Mouse (Mus musculus): ENCODE results near the gene Nupr1. TPM values are rescaled to one million over a fixed set of nuclear protein-coding genes. Genes with fewer than 3 reads are reported as not detected.

Nupr1 gene
- polyA plus RNA-seq, 1 experiment, result not detected

- Histone ChIP-seq H3K27ac (ENCODE audit: insufficient read depth, low read depth, low read length) (no peak overlapping the region), H3K4me1 (ENCODE audit: control insufficient read depth, insufficient read depth, low read length) (peaks cover 3% of the 10 kb centered on the region), H3K4me3 (ENCODE audit: insufficient read depth, low read depth, low read length) (no peak overlapping the region)
- WGBS, result 88% methylated on average over 10 of the region's 10 CpGs
- TF ChIP-seq POLR2A (IDR thresholded peaks at IDR 0.05; ENCODE audit: insufficient read depth, low read depth, low read length), result no peak
- no peak for TF ChIP-seq CTCF (IDR thresholded peaks at IDR 0.05; ENCODE audit: insufficient read depth, low read depth, low read length)
Observed at GRCm38 (mm10) chr7:126619559-126620275, 10.9 kb downstream of the Nupr1 start.

- WGBS, result 73% methylated on average over 3 of the region's 3 CpGs
- no peak for TF ChIP-seq CTCF (IDR thresholded peaks at IDR 0.05; ENCODE audit: insufficient read depth, low read depth, low read length)
- no peak for TF ChIP-seq POLR2A (IDR thresholded peaks at IDR 0.05; ENCODE audit: insufficient read depth, low read depth, low read length)
- no peaks in the 10 kb centered on the region for H3K4me1 ChIP-seq (ENCODE audit: control insufficient read depth, insufficient read depth, low read length)
- H3K27ac ChIP-seq (ENCODE audit: insufficient read depth, low read depth, low read length), result no peak overlapping the region
- no peak overlapping the region for H3K4me3 ChIP-seq (ENCODE audit: insufficient read depth, low read depth, low read length)
Observed at GRCm38 (mm10) chr7:126616707-126617106, 14.0 kb downstream of the Nupr1 start.

GRCm38 (mm10) chr7:126612736-126613135 is 17.9 kb downstream of the Nupr1 start:
- H3K4me1 ChIP-seq (ENCODE audit: control insufficient read depth, insufficient read depth, low read length), result no peaks in the 10 kb centered on the region
- 84% methylated on average over 3 of the region's 3 CpGs for WGBS
- no peak overlapping the region for H3K27ac ChIP-seq (ENCODE audit: insufficient read depth, low read depth, low read length)
- no peak overlapping the region for H3K4me3 ChIP-seq (ENCODE audit: insufficient read depth, low read depth, low read length)
- TF ChIP-seq POLR2A (IDR thresholded peaks at IDR 0.05; ENCODE audit: insufficient read depth, low read depth, low read length), result no peak
- TF ChIP-seq CTCF (IDR thresholded peaks at IDR 0.05; ENCODE audit: insufficient read depth, low read depth, low read length), result no peak

- H3K27ac ChIP-seq (ENCODE audit: insufficient read depth, low read depth, low read length), result no peak overlapping the region
- WGBS, result 91% methylated on average over 5 of the region's 5 CpGs
- TF ChIP-seq CTCF (IDR thresholded peaks at IDR 0.05; ENCODE audit: insufficient read depth, low read depth, low read length) (no peak), POLR2A (IDR thresholded peaks at IDR 0.05; ENCODE audit: insufficient read depth, low read depth, low read length) (no peak)
- H3K4me3 ChIP-seq (ENCODE audit: insufficient read depth, low read depth, low read length), result no peak overlapping the region
- H3K4me1 ChIP-seq (ENCODE audit: control insufficient read depth, insufficient read depth, low read length), result no peaks in the 10 kb centered on the region
Observed at GRCm38 (mm10) chr7:126607796-126608195, 22.9 kb downstream of the Nupr1 start.

GRCm38 (mm10) chr7:126607064-126607463 is 23.6 kb downstream of the Nupr1 start:
- TF ChIP-seq POLR2A (IDR thresholded peaks at IDR 0.05; ENCODE audit: insufficient read depth, low read depth, low read length), result no peak
- TF ChIP-seq CTCF (IDR thresholded peaks at IDR 0.05; ENCODE audit: insufficient read depth, low read depth, low read length), result no peak
- Histone ChIP-seq H3K27ac (ENCODE audit: insufficient read depth, low read depth, low read length) (no peak overlapping the region), H3K4me3 (ENCODE audit: insufficient read depth, low read depth, low read length) (no peak overlapping the region), H3K4me1 (ENCODE audit: control insufficient read depth, insufficient read depth, low read length) (no peaks in the 10 kb centered on the region)
- 63% methylated on average over 3 of the region's 3 CpGs for WGBS

GRCm38 (mm10) chr7:126606611-126607010 is 24.1 kb downstream of the Nupr1 start:
- WGBS, result 82% methylated on average over 5 of the region's 5 CpGs
- no peak for TF ChIP-seq POLR2A (IDR thresholded peaks at IDR 0.05; ENCODE audit: insufficient read depth, low read depth, low read length)
- no peak for TF ChIP-seq CTCF (IDR thresholded peaks at IDR 0.05; ENCODE audit: insufficient read depth, low read depth, low read length)
- no peak overlapping the region for H3K4me3 ChIP-seq (ENCODE audit: insufficient read depth, low read depth, low read length)

GRCm38 (mm10) chr7:126602650-126603049 is 28.0 kb downstream of the Nupr1 start:
- TF ChIP-seq POLR2A (IDR thresholded peaks at IDR 0.05; ENCODE audit: insufficient read depth, low read depth, low read length), result no peak
- no peak for TF ChIP-seq CTCF (IDR thresholded peaks at IDR 0.05; ENCODE audit: insufficient read depth, low read depth, low read length)
- 93% methylated on average over 3 of the region's 3 CpGs for WGBS
- Histone ChIP-seq H3K4me1 (ENCODE audit: control insufficient read depth, insufficient read depth, low read length) (no peaks in the 10 kb centered on the region), H3K4me3 (ENCODE audit: insufficient read depth, low read depth, low read length) (no peak overlapping the region), H3K27ac (ENCODE audit: insufficient read depth, low read depth, low read length) (no peak overlapping the region)

More at GRCm38 (mm10) chr7:126606611-126607010, 24.1 kb downstream of the Nupr1 start:
- Histone ChIP-seq H3K4me1 (ENCODE audit: control insufficient read depth, insufficient read depth, low read length) (no peaks in the 10 kb centered on the region), H3K27ac (ENCODE audit: insufficient read depth, low read depth, low read length) (no peak overlapping the region)

GRCm38 (mm10) chr7:126601896-126602295 is 28.8 kb downstream of the Nupr1 start:
- WGBS, result 43% methylated on average over 5 of the region's 5 CpGs

GRCm38 (mm10) chr7:126598919-126599318 is 31.7 kb downstream of the Nupr1 start:
- no peaks in the 10 kb centered on the region for H3K4me1 ChIP-seq (ENCODE audit: control insufficient read depth, insufficient read depth, low read length)
- no peak overlapping the region for H3K27ac ChIP-seq (ENCODE audit: insufficient read depth, low read depth, low read length)
- WGBS, result 66% methylated on average over 6 of the region's 6 CpGs
- TF ChIP-seq POLR2A (IDR thresholded peaks at IDR 0.05; ENCODE audit: insufficient read depth, low read depth, low read length), result no peak
- TF ChIP-seq CTCF (IDR thresholded peaks at IDR 0.05; ENCODE audit: insufficient read depth, low read depth, low read length), result no peak
- H3K4me3 ChIP-seq (ENCODE audit: insufficient read depth, low read depth, low read length), result no peak overlapping the region

More at GRCm38 (mm10) chr7:126601896-126602295, 28.8 kb downstream of the Nupr1 start:
- Histone ChIP-seq H3K27ac (ENCODE audit: insufficient read depth, low read depth, low read length) (no peak overlapping the region), H3K4me3 (ENCODE audit: insufficient read depth, low read depth, low read length) (no peak overlapping the region), H3K4me1 (ENCODE audit: control insufficient read depth, insufficient read depth, low read length) (no peaks in the 10 kb centered on the region)
- TF ChIP-seq POLR2A (IDR thresholded peaks at IDR 0.05; ENCODE audit: insufficient read depth, low read depth, low read length) (no peak), CTCF (IDR thresholded peaks at IDR 0.05; ENCODE audit: insufficient read depth, low read depth, low read length) (no peak)
